ENCODE assay signal across 26 mouse cellular contexts in genomic region chr16:65577298-65578029, GRCm38 (mm10). TPM values are rescaled to one million over a fixed set of nuclear protein-coding genes. Genes with fewer than 3 reads are reported as not detected.
DNase-seq lines count a peak whose midpoint lies in the region; ATAC-seq lines count a peak whose summit lies in the region.
"Had no signal": no experiment of that assay in that cellular context is flagged by ENCODE, and none has a peak within 500 bp of the region (broad histone marks: within the 10 kb centered on the region; RNA-seq: fewer than 3 reads in every experiment).

No protein-coding gene starts in this region.

- no peaks in the 10 kb centered on the region for H3K4me1 ChIP-seq in hindbrain, embryonic 13.5 days (replicated peaks)
- H3K4me1 ChIP-seq: embryonic facial prominence, embryonic 13.5 days; forebrain, embryonic 12.5 days; heart, embryonic 15.5 days had no signal

- H3K27ac ChIP-seq in hindbrain, embryonic 13.5 days: no peak overlapping the region
- H3K27ac ChIP-seq: embryonic facial prominence, embryonic 13.5 days; forebrain, embryonic 12.5 days; heart, adult 2 months; heart, embryonic 15.5 days; hindbrain, embryonic 14.5 days had no signal

- 43% methylated on average over 6 of the region's 6 CpGs for WGBS in hindbrain, embryonic 13.5 days

- H3K4me3 ChIP-seq in hindbrain, embryonic 13.5 days: no peak overlapping the region
- H3K4me3 ChIP-seq: embryonic facial prominence, embryonic 13.5 days; forebrain, embryonic 12.5 days; heart, adult 2 months; heart, embryonic 15.5 days had no signal

- no peaks in the 10 kb centered on the region for H3K36me3 ChIP-seq in hindbrain, embryonic 13.5 days
- H3K36me3 ChIP-seq: embryonic facial prominence, embryonic 13.5 days; forebrain, embryonic 12.5 days; heart, embryonic 15.5 days had no signal

- H3K27me3 ChIP-seq in hindbrain, embryonic 13.5 days: no peaks in the 10 kb centered on the region
- H3K27me3 ChIP-seq: embryonic facial prominence, embryonic 13.5 days; forebrain, embryonic 12.5 days; heart, embryonic 15.5 days had no signal

- peak; percentile 61 for ATAC-seq in megakaryocyte progenitor cell, adult 5-6 weeks (replicated peaks; ENCODE audit: poor library complexity)
- ATAC-seq in hindbrain, embryonic 13.5 days (ENCODE audit: low FRiP score): no peak
- ATAC-seq: activated CD4-positive, CD25-positive, alpha-beta regulatory T cell, adult 4 months; forebrain, embryonic 16.5 days; Patski had no signal

- no peak overlapping the region for H3K9ac ChIP-seq in hindbrain, embryonic 13.5 days
- H3K9ac ChIP-seq: embryonic facial prominence, embryonic 13.5 days; forebrain, embryonic 12.5 days; heart, embryonic 15.5 days; hindbrain, embryonic 14.5 days had no signal

- no peaks in the 10 kb centered on the region for H3K9me3 ChIP-seq in hindbrain, embryonic 13.5 days
- H3K9me3 ChIP-seq: embryonic facial prominence, embryonic 13.5 days; forebrain, embryonic 12.5 days; heart, embryonic 15.5 days had no signal

- H3K4me2 ChIP-seq in hindbrain, embryonic 13.5 days: no peak overlapping the region
- H3K4me2 ChIP-seq: embryonic facial prominence, embryonic 13.5 days; forebrain, embryonic 12.5 days; heart, embryonic 11.5 days; heart, embryonic 15.5 days; hindbrain, embryonic 14.5 days had no signal

- DNase-seq in A20 (ENCODE audit: low read depth, low spot score): peak; percentile 76
- peak; percentile 21 to 30 for DNase-seq in B cell, adult 2 months
- DNase-seq in brain, adult 2 months (ENCODE audit: low read depth, low spot score): peak; percentile 43
- DNase-seq in right cerebral cortex, postnatal 25 days: no peak
- no peak for DNase-seq in adrenal gland, adult 2 months
- no peak for DNase-seq in kidney, adult 18-20 months
- DNase-seq: adrenal gland, postnatal 25 days; cerebellum, adult 18-20 months; cerebellum, adult 9-11 months; gastrocnemius, postnatal 10 days; heart, adult 2 months; heart, postnatal 14 days had no signal

RNA-seq across cellular contexts. Expression of gene Chmp2b, which starts 14.9 kb away (rescaled TPM):
- 64.1 and 64.5 TPM in 2 replicates for total RNA-seq in megakaryocyte progenitor cell, adult 5-6 weeks (2015)
- 38.9 and 39.4 TPM in 2 replicates for total RNA-seq in megakaryocyte progenitor cell, adult 5-6 weeks (2017)
- 136 and 169 TPM in 2 replicates for polyA plus RNA-seq in hindbrain, embryonic 13.5 days (2015; fragmentation: Nextera tagmentation; extraction: Ambion mirVana)
- 10 to 100 TPM; 47.6 to 60.1 TPM for total RNA-seq in adrenal gland, adult 2 months (2021)
- polyA plus RNA-seq in adrenal gland, adult 2 months (2012; rRNA removed): 42.8 and 45.2 TPM in 2 replicates

RNA-seq across cellular contexts. Expression of gene Pou1f1, which starts 57.2 kb away (rescaled TPM):
- total RNA-seq in megakaryocyte progenitor cell, adult 5-6 weeks (2015): not detected in 2 replicates
- total RNA-seq in megakaryocyte progenitor cell, adult 5-6 weeks (2017): not detected in 2 replicates
- 0.09 TPM in 1 of 2 replicates, not detected in the other for polyA plus RNA-seq in hindbrain, embryonic 13.5 days (2015; fragmentation: Nextera tagmentation; extraction: Ambion mirVana)
- not detected for total RNA-seq in adrenal gland, adult 2 months (2021)
- not detected in 2 replicates for polyA plus RNA-seq in adrenal gland, adult 2 months (2012; rRNA removed)
- total RNA-seq: adrenal gland, adult 18-20 months; adrenal gland, postnatal 25 days; gastrocnemius, postnatal 10 days; gastrocnemius, postnatal 4 days; heart, adult 2 months; heart, postnatal 14 days; hematopoietic stem cell, adult 5-6 weeks had no signal
- polyA plus RNA-seq: C2C12; embryonic facial prominence, embryonic 13.5 days; forebrain, embryonic 12.5 days; forebrain, embryonic 16.5 days; heart, adult 2 months; heart, embryonic 11.5 days; heart, embryonic 15.5 days; hindbrain, embryonic 14.5 days; Patski had no signal

Comparison
In these comparisons a context has a peak if more than half of its experiments do, and no peak if none do; other contexts are left out.
1. DNase-seq: peak in A20 (single experiment), B cell, adult 2 months (2 of 2) and brain, adult 2 months (single experiment); none in right cerebral cortex, postnatal 25 days (single experiment), adrenal gland, adult 2 months (single experiment) and kidney, adult 18-20 months (single experiment).